Mouse (Mus musculus) T-helper 2 cell (primary cell): ENCODE data around the gene Arih2.

Source experiments
- in situ Hi-C: fragments of 300-600 bp; cut with MboI, MseI; formaldehyde crosslinking; loops from one replicate; pipeline ENCODE4 v1.15.1; 2025; ENCODE audit warnings: high pct_unique_total_duplicates

Arih2 gene

GRCm38 (mm10) chr9:108565881-108566814, 83.0 kb downstream of the Arih2 start:
- in situ Hi-C loops, result loop anchor here (5.0 kb wide), 1 partner anchor 486 kb away; no protein-coding TSS in a partner anchor

GRCm38 (mm10) chr9:108564131-108564530, 85.1 kb downstream of the Arih2 start:
- in situ Hi-C loops, result no loop called here

- in situ Hi-C loops, result no loop called here
These were observed 85.5 kb downstream of the Arih2 start for GRCm38 (mm10) chr9:108563671-108564070.

- in situ Hi-C loops, result no loop called here
These were observed 88.9 kb downstream of the Arih2 start, which contains the start of gene Impdh2 for GRCm38 (mm10) chr9:108560227-108560841. Impdh2 (plus strand) TSS chr9:108560286.

- in situ Hi-C loops, result no loop called here
These were observed 90.0 kb downstream of the Arih2 start for GRCm38 (mm10) chr9:108559169-108559568.
